Mouse (Mus musculus) retina, postnatal 7 days (tissue): ENCODE data around the gene Eya2.
A peak's percentile ranks its signal among the peaks of the same experiment; 100 is the strongest.
"Not testable (repeated sequence)": the region's sequence is repeated elsewhere in the genome, so short reads cannot be mapped to it uniquely, and the experiment has no call there.

Source experiments
- DNase-seq: peaks from one replicate; pipeline ENCODE4 v3.0.0-alpha.2; 2012; ENCODE audit warnings: low read depth, low spot score

Gene Eya2

GRCm38 (mm10) chr2:165594907-165595675 is at the start of gene Eya2:
TSS of gene Eya2 (plus strand) at chr2:165595032.
- no peak for DNase-seq

GRCm38 (mm10) chr2:165545687-165546086 is 49.1 kb upstream of the Eya2 start:
- no peak for DNase-seq

- no peak for DNase-seq
Measured at GRCm38 (mm10) chr2:165546341-165546740, 48.5 kb upstream of the Eya2 start.

- DNase-seq = peak; percentile 83
Measured at GRCm38 (mm10) chr2:165547410-165547809, 47.4 kb upstream of the Eya2 start.

- DNase-seq = no peak
Measured at GRCm38 (mm10) chr2:165548627-165549026, 46.2 kb upstream of the Eya2 start.

GRCm38 (mm10) chr2:165550410-165550809 is 44.4 kb upstream of the Eya2 start:
- DNase-seq = not testable (repeated sequence)

GRCm38 (mm10) chr2:165554066-165554465 is 40.8 kb upstream of the Eya2 start:
- peak; percentile 74 for DNase-seq

- no peak for DNase-seq
Measured at GRCm38 (mm10) chr2:165557278-165557677, 37.6 kb upstream of the Eya2 start.

- no peak for DNase-seq
Measured at GRCm38 (mm10) chr2:165558916-165559315, 35.9 kb upstream of the Eya2 start.

GRCm38 (mm10) chr2:165559506-165560235 is 35.2 kb upstream of the Eya2 start:
- DNase-seq = no peak

GRCm38 (mm10) chr2:165561861-165562260 is 33.0 kb upstream of the Eya2 start:
- no peak for DNase-seq

- peak; percentile 19 for DNase-seq
Measured at GRCm38 (mm10) chr2:165563298-165564058, 31.4 kb upstream of the Eya2 start.

- no peak for DNase-seq
Measured at GRCm38 (mm10) chr2:165564101-165564500, 30.7 kb upstream of the Eya2 start.

- no peak for DNase-seq
Measured at GRCm38 (mm10) chr2:165564620-165565019, 30.2 kb upstream of the Eya2 start.

GRCm38 (mm10) chr2:165566898-165567297 is 27.9 kb upstream of the Eya2 start:
- no peak for DNase-seq

- DNase-seq = no peak
Measured at GRCm38 (mm10) chr2:165567820-165568219, 27.0 kb upstream of the Eya2 start.

- DNase-seq = no peak
Measured at GRCm38 (mm10) chr2:165568911-165569310, 25.9 kb upstream of the Eya2 start.

GRCm38 (mm10) chr2:165571216-165571778 is 23.5 kb upstream of the Eya2 start:
- no peak for DNase-seq

GRCm38 (mm10) chr2:165583044-165583443 is 11.8 kb upstream of the Eya2 start:
- DNase-seq = no peak

GRCm38 (mm10) chr2:165583518-165583917 is 11.3 kb upstream of the Eya2 start:
- no peak for DNase-seq

GRCm38 (mm10) chr2:165584563-165584962 is 10.3 kb upstream of the Eya2 start:
- DNase-seq = no peak

GRCm38 (mm10) chr2:165590742-165591141 is 4.1 kb upstream of the Eya2 start:
- no peak for DNase-seq
